Mouse (Mus musculus) Muller cell, postnatal 12 days (primary cell): Measurements from ENCODE around the gene Copg1.

Source experiments
- DNase-seq: peaks from one replicate; pipeline ENCODE4 v3.0.0-alpha.2; 2015; ENCODE audit errors: inconsistent ontology term

Gene Copg1

DNA sequence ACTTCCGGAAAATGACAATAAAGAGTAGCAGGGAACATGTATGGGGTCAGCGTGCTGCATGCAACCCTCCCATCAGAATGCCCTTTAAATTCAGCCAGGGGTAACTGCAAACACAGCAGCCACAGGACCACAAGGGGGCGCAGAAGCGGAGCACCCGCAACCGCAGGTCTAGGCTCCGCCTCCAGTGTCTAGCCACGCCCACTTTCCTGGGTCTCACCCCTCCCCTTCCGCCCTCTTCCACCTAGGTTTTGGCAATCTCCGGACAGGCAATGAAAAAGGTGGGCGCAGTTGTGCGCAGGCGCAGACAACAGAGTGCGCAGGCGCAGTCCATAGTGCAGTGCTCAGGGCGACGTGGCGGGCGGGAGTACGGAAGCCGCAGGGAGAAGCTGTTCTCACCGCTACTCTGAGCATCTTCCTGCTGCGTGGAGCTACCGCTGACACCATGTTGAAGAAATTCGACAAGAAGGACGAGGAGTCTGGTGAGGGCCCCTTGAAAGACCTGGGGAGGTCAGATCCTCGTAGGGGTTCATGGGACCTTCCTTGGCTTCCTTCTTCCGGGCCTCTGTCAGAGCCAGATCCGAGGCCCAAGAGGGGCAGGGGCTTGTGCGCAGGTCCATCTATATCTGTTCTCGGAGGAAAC is at the start of gene Copg1:
Gene Copg1, plus strand, starts transcription at position 221 of the 640 bp plus-strand sequence.
- peak; percentile 98 for DNase-seq

DNA sequence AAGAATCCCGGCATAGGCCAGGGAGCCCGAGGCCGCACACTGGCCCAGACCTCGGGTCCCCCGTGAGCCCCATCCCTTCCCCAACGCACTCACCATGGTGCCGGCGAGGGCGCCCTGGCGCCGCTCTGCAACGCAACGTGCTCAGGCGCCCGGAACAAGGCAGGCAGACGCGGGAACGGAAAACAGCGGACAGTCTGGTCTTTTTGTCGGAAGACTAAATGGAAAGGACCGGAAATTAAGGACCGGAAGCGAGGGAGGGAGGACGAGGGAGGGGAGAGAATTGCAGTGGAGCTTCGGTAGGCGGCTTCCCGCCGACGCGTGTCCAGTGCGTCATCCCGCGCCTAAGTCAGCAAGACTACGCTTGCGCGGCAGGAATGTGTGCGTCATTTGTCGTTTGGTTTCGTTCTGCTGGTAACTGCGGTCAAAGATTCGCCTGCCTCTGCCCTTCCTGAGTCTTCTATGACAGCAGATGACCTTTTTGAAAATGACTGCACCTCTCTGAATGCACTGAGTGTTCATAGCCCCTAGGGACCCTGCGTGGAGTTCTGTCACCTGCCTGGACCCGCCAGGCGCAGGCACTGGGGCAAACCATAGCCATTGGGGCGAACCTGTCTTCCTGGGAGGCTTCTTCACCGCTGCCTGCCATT is 48.9 kb upstream of the Copg1 start, which contains the start of gene Isy1:
Gene Isy1, minus strand, starts transcription at position 248 of the 647 bp plus-strand sequence.
- DNase-seq = peak; percentile 98

DNA sequence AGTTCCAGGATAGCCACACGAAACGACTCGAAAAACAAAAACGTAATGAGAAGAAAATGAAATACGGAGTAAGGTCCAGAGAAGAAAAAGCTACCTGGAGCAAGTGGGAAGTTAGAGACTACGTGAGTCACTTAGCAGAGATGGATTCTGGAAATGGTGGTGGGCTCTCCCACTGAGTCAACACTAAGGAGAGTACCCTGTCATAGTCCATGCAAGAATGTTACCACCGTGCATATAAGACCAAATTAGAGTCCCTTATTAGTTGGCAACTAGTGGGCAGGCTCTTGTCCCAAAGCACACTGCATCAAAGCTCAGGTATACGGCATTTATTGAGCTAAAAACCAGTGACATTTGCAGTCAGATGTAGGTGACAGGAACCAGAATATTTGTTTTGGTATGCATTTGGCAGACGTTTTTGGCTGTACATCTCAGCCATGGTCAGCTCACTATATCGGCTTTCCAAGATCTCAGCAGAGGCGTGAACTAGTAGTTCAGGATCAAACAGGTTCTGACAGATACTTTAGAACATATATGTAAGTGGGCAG is 47.7 kb upstream of the Copg1 start:
- DNase-seq = no peak

DNA sequence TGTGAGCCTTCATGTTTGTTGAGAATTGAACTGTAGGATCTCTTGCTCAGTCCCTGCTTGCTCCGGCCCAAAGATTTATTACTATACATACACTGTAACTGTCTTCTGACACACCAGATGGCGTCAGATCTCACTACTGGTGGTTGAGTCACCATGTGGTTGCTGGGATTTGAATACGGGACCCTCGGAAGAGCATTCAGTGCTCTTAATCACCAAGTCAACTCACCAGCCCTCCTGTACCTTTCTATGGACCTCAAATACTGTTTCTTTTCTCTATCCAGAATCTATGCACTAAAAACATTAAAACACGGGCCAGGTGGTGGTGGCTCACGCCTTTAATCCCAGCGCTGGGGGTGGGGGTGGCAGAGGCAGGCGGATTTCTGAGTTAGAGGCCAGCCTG is 46.0 kb upstream of the Copg1 start:
- no peak for DNase-seq

DNA sequence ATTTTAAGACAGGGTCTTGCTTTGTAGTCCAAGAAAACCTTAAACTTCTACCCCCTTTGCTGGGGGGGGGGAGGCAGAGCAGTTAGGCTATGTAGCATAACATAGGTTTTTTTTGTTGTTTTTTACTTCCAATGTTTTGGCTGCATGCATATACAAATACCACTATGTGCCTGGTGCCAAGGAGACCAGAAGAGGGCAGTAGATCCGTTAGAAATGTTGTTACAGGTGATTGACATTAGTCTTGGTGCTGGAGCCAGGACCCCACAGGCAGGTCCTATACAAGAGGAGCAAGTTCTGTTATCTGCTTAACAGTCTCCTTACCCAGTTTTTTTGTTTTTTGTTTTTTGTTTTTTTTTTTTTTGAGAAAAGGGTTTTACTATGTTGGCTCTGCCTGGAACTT is 45.4 kb upstream of the Copg1 start:
- DNase-seq = no peak

DNA sequence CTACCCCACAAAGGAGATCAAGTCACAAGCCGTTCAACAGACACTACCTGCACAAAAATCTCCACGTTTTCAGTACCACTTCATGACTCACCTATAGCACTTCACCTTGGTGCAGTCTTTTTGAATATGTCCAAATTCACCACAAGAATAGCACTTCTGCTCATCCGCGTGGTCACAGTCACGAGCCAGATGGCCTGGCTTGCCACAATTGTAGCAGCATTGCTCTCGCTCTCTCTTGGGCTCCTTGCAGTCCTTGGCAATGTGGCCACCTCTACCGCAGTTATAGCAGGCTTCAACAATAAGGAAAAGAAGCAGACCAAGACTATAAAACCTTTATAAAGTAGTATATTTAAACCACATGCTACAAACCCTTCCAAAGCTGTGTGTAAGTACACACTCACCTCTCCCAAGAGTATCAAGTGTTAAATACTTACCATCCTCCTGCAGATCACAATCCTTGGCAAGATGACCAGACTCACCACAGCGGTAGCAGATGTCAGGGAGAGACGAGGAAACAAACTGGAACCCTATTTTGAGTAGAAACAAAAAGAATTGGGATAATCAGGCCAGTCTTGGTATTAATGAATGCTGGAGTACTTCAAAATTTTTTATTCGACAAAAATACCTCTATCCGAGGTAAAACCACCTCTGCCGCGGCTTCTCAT is 42.5 kb upstream of the Copg1 start:
- DNase-seq = no peak

DNA sequence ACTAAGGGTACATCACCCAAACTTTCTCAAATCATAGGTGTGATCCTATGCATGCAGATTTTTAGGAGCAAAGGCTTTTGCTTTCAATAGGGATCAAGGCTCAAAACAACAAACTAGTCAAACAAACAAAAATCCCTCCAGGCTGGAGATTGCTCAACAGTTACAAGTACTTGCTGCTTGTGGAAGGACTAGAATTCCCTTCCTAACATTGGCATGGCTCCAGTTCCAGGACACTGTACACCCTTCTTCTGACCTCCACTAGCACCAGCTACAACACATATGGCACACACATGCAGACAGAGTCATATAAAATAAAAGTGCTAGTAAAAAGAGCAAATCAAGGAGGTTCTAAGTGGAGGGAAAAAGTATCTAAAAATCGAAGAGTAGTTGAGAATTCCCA is 40.8 kb upstream of the Copg1 start:
- no peak for DNase-seq

DNA sequence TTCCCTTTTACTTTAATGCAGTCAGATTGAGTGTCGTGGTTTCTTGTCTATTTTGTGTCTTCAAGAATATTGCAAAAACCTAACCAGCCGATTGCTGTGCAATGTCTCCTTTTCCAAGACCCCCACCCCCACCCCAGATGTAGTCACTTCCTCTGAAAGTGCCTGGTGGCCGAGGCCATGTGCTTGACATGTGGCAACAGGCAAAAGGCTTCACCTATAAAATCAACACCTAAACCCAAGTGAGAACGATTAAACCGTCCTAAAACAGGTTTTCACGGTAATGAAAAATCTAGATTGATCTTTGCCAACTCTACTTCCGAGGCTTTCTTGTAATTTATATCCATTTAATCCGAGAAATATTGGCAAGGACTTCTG is 37.8 kb upstream of the Copg1 start:
- DNase-seq = peak; percentile 30

DNA sequence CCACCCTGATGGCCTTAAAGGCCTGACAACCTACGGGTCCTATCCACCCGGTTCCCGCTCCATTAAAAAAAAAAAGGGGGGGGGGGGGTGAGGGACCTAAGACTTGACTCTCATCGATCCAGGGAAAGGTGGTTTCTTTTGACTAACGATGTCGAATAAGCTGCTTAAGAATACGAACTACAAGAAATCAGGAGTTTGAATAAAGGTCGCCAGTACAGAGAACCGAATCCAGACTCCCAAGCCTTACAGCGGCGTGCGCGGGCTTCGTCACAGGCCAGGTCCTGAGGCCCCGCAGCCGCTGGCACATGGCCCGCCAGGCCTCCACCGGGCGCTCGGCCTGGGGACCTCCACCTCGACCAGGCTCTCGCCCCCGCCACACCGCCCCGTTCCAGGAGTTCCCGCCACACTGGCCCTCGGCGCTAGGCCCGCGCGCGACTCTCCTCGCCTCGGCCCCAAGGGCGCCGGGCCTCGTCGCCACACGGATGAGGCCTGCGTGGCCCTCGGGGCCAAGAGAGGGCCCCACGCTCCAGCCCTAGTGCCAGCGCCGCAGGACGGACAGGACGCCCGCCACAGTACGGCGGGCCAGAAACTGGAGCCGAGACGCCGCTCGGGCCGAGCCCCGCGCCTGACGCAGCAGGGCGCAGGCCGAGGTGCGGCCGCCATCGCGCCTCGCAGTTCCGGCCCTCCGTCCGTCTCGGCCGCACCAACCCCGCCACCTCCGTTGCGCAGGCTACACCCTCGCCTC is 37.3 kb upstream of the Copg1 start:
- DNase-seq = peak; percentile 72

DNA sequence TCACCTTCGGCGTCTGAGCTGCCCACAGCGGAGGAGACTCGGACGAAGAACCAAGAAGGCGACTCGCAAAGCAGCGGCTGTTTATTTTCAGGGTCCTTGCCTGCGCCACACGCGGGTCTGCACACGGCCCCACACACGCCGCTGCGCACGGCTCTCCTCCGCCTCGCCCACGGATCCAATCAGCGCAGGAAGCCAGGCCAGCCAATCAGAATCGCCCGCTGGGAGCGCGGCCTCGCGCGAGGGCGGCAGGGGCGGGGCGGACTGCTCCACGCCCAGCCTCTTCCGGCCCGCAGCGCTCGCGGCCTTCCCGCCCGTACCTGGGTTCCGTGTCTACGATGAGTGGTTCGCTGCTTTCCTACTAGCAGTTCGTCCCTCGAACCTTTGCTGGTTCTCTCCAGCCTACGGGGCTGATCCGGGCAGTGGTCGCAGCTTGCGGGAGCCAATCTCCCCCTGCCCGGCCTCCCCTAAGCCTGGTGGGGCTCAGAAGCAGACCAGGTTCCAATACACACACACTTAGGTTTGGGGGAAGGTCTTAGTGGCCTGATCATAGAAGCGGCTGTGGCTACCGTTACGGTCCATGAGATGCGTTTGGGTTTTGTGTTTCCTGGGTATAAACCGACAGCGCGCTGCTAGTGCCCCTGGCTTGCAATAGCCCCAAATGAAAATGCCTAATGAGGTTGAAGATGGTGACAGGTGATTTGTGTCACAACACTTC is 36.6 kb upstream of the Copg1 start, which contains the start of gene Cnbp:
Gene Cnbp, minus strand, starts transcription at position 207 of the 715 bp plus-strand sequence.
- peak; percentile 98 for DNase-seq

DNA sequence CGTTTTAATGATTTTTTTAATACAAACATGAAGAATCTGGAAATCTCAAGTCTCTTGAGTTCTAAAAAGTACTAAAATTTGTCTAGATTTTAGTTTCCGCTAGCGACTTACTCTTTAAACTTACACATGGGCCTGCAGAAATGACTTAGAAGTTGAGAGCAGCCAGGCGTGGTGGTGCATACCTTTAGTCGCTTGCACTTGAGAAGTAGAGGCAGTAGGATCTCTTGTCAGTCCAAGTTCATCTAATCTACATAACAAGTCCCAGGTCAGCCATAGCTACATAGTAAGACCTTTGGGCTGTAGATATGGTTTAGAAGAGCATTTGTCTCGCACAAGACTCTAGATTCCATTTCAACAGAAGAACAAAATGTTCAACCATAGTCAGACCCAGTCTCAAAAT is 35.7 kb upstream of the Copg1 start:
- no peak for DNase-seq

DNA sequence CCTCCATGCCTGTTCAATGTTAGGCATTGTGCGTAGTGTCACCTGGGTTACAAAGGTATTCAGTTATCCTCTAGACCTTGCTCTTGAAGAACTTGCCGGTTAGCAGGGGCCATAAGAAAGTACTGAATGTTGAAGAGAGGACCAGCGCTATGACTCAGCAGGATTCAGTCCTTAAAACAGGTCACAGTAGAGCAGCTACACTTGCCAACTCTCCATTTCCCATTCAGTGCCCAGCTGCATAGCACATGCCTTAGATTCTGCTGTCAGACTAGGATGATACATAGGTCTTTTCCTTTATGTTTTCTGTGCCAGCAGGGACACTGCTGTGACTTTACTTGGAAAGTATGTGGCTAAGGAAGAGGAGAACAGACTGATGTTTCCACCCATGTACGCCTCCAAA is 34.2 kb upstream of the Copg1 start:
- peak; percentile 38 for DNase-seq

DNA sequence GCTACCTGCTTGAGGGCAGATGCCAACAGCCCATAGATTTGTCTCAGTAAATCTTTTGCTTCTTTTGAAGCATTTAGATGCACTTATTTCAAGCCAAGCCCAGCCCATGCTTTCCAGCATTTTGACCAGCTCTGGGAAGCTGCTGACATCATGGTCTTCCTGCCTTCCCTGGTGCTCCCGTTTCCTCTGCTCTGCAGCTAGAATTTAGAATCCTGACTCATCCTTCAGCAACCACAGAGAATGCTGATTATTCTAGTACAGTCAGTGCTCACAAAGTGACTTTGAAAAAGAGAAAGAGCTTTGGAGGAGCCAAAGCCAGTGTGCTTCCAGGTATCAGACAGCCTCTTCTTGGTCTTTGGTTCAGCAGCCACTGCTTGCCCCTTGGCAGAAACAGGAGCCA is 30.5 kb upstream of the Copg1 start:
- peak; percentile 73 for DNase-seq

DNA sequence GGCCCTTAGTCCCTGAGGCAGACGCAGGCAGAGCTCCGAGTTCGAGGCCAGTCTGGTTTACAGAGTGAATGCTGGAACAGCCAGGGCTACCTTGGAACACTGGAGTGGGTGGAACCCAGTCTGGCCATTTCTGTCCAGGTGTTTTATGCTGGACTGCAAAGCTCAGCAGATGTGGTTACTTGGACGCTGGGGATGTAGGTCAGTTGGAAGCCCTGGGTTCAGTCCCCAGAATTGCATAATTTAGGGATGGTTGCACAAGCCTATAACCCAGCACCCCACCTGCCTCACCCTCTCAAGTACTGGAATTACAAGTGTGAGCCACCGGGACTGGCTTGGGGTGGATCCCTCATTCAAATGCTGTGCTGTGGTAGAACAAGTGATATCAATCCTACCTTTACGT is 21.4 kb upstream of the Copg1 start:
- DNase-seq = no peak

DNA sequence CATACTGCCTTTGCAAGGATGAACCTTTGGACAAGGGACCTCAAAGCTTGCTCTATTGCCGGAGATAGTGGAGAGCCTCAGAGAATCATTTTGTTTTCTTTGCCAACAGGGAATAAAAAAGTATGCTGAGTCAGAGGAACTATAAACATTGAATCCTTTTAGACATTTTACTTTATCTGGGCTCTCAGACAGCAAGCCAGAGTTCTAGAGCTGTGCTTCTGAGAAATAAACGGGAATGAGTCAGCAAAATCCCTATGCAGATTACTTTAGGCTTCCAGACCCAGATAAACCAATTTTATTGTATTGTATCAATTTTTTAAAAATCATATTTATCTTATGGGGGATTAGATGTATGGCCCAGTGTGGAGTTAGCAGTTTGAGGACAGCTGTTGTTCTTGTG is 20.4 kb upstream of the Copg1 start:
- no peak for DNase-seq

DNA sequence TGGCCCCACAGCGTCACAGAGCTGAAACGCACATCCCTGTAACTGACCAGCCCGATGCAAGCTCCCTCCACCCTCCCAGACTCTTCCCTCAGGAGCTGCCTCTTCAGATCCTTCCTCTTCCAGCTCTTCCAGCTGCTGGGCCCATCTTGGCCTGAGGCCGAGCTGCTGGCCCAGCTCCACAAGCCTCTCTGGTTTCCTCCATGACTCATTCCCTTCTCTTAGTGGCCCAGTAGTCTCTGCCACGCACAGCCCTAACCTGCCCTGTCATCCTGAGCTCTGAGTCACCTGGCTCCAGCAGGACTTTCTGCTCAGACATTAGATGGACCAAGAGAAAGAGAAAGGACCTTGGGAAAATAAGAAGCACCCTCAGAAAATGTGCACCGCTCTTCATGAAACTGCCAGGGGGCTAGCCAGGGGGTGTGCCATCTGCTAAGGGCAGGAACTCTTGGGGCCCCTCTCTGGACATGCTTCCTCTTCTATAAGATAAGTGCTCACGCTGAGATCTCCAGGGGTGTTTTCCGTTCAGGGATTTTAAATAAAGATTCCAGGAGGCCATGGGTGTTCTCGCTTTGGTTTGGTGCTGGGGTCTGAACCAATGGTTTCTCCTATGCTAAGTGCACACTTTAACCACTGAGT is 18.6 kb upstream of the Copg1 start:
- peak; percentile 88 for DNase-seq

DNA sequence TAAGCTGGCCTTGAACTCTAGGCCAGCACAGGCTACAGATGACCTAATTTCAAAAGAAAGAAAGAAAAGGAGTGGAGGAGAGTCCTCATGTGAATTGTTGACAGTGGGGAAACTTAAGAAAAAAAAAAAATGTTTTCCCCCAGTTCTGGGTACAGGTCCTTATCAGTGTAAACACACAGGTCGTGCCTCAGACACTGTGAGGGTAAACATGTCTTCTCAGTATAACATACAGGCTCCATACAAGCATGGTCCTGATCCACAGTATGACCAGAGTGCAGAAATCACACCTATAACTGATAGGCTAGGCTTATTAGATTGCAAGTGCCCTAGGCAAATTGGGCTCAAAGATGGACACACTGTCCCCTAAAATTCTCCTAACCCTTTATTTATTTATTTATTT is 17.2 kb upstream of the Copg1 start:
- no peak for DNase-seq

DNA sequence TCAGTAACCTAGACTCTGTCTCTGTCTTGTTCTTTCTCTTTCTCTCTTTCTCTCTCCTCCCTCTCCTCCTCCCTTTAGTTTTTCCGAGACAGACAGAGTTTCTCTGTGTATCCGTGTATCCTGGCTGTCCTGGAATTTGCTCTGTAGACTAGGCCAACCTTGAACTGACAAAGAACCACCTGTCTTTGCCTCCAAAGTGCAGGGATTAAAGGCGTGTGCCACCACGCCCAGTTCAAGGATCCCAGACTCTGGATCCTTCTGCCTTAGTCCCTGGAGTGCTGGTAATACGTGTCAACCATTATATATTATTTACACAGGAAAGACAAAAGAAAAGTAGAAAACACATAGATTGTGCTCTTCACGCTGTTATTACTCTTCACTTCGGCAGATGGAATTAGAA is 16.4 kb upstream of the Copg1 start:
- DNase-seq = no peak

DNA sequence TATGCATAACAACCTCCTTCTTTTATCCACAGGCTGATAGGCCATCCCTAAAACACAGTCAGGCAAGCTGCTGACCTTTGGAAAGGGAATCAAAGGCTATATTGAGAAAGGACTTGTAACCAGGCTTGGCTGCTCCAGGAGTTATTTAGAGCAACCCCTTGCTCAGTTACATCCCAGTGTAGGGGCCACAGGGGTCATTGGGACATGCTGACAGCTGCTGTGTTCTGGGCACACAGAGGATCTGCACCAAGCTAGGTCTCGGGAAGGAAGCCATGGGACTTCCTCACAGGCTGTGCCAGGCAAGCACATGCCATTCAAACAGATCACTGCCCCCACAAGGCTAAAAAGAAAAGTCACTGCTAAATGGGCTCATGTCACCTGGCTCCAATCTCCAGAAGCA is 14.5 kb upstream of the Copg1 start:
- peak; percentile 54 for DNase-seq

DNA sequence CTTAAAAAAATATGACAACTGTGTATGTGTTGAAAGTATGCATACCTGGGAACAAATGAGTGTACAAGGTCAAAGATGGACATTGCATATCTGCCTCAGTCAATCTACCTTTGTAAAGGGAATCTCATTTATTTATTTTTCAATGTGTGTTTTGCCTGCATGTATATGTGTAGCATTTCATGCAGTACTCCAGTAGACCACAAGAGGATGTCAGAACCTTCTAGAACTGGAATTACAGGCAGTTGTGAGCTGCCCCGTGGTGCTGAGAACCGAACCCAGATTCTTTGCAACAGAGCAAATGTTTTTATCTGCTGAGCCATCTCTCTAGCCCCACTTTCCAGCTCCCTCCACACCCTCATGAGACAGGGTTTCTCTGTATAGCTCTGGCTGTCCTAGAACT is 13.7 kb upstream of the Copg1 start:
- no peak for DNase-seq

DNA sequence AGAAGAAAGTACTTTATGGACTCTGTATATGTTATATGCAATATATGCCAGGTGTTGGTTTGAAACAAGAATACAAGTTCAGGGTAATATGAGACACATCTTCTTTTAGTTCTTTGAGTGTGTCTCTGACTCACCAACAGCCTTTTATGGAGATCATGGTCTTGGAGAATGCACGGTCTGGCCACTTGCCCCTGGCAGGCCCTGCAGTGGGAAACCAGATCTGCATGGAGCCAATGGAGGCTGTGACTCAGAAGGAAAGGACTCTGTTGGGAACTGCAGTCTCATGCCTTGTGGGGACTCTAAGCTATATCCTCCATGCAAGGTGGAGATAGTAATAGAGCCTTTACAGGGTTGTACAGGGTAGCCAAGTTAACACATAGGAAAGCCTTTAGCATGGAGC is 12.5 kb upstream of the Copg1 start:
- peak; percentile 93 for DNase-seq
